Comparison of ENCODE assay signal across 8 mouse cellular contexts in genomic region chr10:128082477-128082808, GRCm38 (mm10). TPM values are rescaled to one million over a fixed set of nuclear protein-coding genes. Genes with fewer than 3 reads are reported as not detected.
A peak's percentile ranks its signal among the peaks of the same experiment; 100 is the strongest.
DNase-seq lines count a peak whose midpoint lies in the region; ATAC-seq and TF ChIP-seq lines count a peak whose summit lies in the region.

No protein-coding gene starts in this region.

- no peak for TF ChIP-seq CTCF in liver, postnatal 0 days (IDR thresholded peaks at IDR 0.05; ENCODE audit: low read depth)

- no peak for DNase-seq in heart, postnatal 36 days
- DNase-seq in ES-E14 (ENCODE audit: low read depth, low spot score) = no peak
- DNase-seq in liver, postnatal 0 days = no peak
- DNase-seq in ovary, postnatal 10 days (ENCODE audit: low spot score) = no peak
- no peak for DNase-seq in adrenal gland, adult 2 months
- DNase-seq in left cerebral cortex, postnatal 10 days (ENCODE audit: extremely low spot score in 1 of 2, low spot score in 2 of 2) = no peak

- H3K4me2 ChIP-seq in heart, embryonic 14.5 days (ENCODE audit: low read length) = peak overlapping the region; percentile 69
- peak overlapping the region; percentile 63 for H3K4me2 ChIP-seq in forebrain, embryonic 15.5 days (replicated peaks)
- H3K4me2 ChIP-seq in liver, postnatal 0 days (ENCODE audit: low read depth, low read length) = peak overlapping the region; percentile 94

- TF ChIP-seq EP300 in liver, postnatal 0 days (IDR thresholded peaks at IDR 0.05; ENCODE audit: low read depth) = no peak

- H3K27ac ChIP-seq in heart, embryonic 14.5 days (replicated peaks in 1 of 2; ENCODE audit: control insufficient read depth in 1 of 2, insufficient read depth in 1 of 2, low read depth in 2 of 2, low read length in 2 of 2) = peak overlapping the region; percentile 90 to 96
- H3K27ac ChIP-seq in ES-E14 (ENCODE audit: insufficient read depth, low read depth, low read length, poor library complexity, severe bottlenecking) = no peak overlapping the region; the same call in 1 of the 2 replicates
- H3K27ac ChIP-seq in forebrain, embryonic 15.5 days (replicated peaks) = peak overlapping the region; percentile 80
- peak overlapping the region; percentile 89 for H3K27ac ChIP-seq in liver, postnatal 0 days (ENCODE audit: low read depth)

- peak overlapping the region; percentile 88 for H3K9ac ChIP-seq in heart, embryonic 14.5 days (ENCODE audit: low read length)
- H3K9ac ChIP-seq in ES-E14 (ENCODE audit: insufficient read depth, low read depth, low read length, poor library complexity, severe bottlenecking) = peak overlapping the region; percentile 87
- H3K9ac ChIP-seq in forebrain, embryonic 15.5 days (replicated peaks) = peak overlapping the region; percentile 82
- H3K9ac ChIP-seq in liver, postnatal 0 days (replicated peaks) = peak overlapping the region; percentile 76

- H3K9me3 ChIP-seq in heart, embryonic 14.5 days (ENCODE audit: control insufficient read depth, low read length) = no peaks in the 10 kb centered on the region
- H3K9me3 ChIP-seq in ES-E14 (ENCODE audit: control insufficient read depth, insufficient read depth, low read depth, low read length) = no peaks in the 10 kb centered on the region
- no peaks in the 10 kb centered on the region for H3K9me3 ChIP-seq in forebrain, embryonic 15.5 days
- H3K9me3 ChIP-seq in liver, postnatal 0 days (ENCODE audit: low read length) = no peaks in the 10 kb centered on the region

- ATAC-seq in heart, embryonic 14.5 days (ENCODE audit: insufficient number of reproducible peaks, insufficient read depth, low FRiP score, low read depth) = no peak
- ATAC-seq in forebrain, embryonic 15.5 days (replicated peaks) = no peak
- ATAC-seq in liver, postnatal 0 days = no peak

- H3K4me1 ChIP-seq in heart, embryonic 14.5 days (ENCODE audit: control insufficient read depth in 2 of 2, insufficient read depth in 2 of 2, low read length in 2 of 2) = peaks cover 7 to 26% of the 10 kb centered on the region in 2 experiments
- H3K4me1 ChIP-seq in ES-E14 (ENCODE audit: control insufficient read depth in 2 of 2, insufficient read depth in 2 of 2, low read length in 2 of 2, poor library complexity in 1 of 2) = peaks cover 2 to 3% of the 10 kb centered on the region in 2 experiments; a peak in 3 of 4 replicates
- peaks cover 22% of the 10 kb centered on the region for H3K4me1 ChIP-seq in forebrain, embryonic 15.5 days
- peaks cover 15% of the 10 kb centered on the region for H3K4me1 ChIP-seq in liver, postnatal 0 days (ENCODE audit: insufficient read depth)

- in situ Hi-C loops in ES-E14 (cut with MboI; ENCODE audit: low sequenced_read_pairs in 2 of 2, unreplicated experiment in 2 of 2) = no loop called here

- WGBS in heart, embryonic 14.5 days = 5% methylated on average over 9 of the region's 9 CpGs
- WGBS in forebrain, embryonic 15.5 days = 15% methylated on average over 9 of the region's 9 CpGs
- 2% methylated on average over 9 of the region's 9 CpGs for WGBS in liver, postnatal 0 days (ENCODE audit: insufficient replicate concordance)

- H3K27me3 ChIP-seq in heart, embryonic 14.5 days (ENCODE audit: control insufficient read depth, insufficient read depth, low read length) = no peaks in the 10 kb centered on the region
- H3K27me3 ChIP-seq in forebrain, embryonic 15.5 days = no peaks in the 10 kb centered on the region
- no peaks in the 10 kb centered on the region for H3K27me3 ChIP-seq in liver, postnatal 0 days (ENCODE audit: insufficient read depth, low read length)

- peaks cover 44% of the 10 kb centered on the region for H3K36me3 ChIP-seq in heart, embryonic 14.5 days (ENCODE audit: control insufficient read depth, insufficient read depth, low read length)
- H3K36me3 ChIP-seq in ES-E14 (ENCODE audit: control insufficient read depth, insufficient read depth, low read length, poor library complexity, severe bottlenecking) = peaks cover 31% of the 10 kb centered on the region
- H3K36me3 ChIP-seq in forebrain, embryonic 15.5 days = peaks cover 33% of the 10 kb centered on the region
- peaks cover 26% of the 10 kb centered on the region for H3K36me3 ChIP-seq in liver, postnatal 0 days (replicated peaks; ENCODE audit: insufficient read depth, low read length)

- intact Hi-C loops in heart, postnatal 36 days (cut with DNase I) = loop anchor here (2.0 kb wide), 1 partner anchor 48 kb away; the partner anchor contains the start of gene Naca
- intact Hi-C loops in left cerebral cortex, postnatal 10 days (cut with DNase I) = no loop called here

- H3K4me3 ChIP-seq in heart, embryonic 14.5 days (ENCODE audit: control insufficient read depth in 1 of 2, insufficient read depth in 1 of 2, low read depth in 1 of 2, low read length in 2 of 2) = peak overlapping the region; percentile 59 to 70
- H3K4me3 ChIP-seq in ES-E14 (ENCODE audit: insufficient read depth in 1 of 2, low read depth in 1 of 2, low read length in 2 of 2, poor library complexity in 1 of 2, severe bottlenecking in 1 of 2) = peak overlapping the region; percentile 76 to 80
- H3K4me3 ChIP-seq in forebrain, embryonic 15.5 days = peak overlapping the region; percentile 95
- H3K4me3 ChIP-seq in liver, postnatal 0 days (ENCODE audit: low read depth, low read length) = peak overlapping the region; percentile 80

TF ChIP-seq in ES-E14, 5 proteins besides CTCF, POLR2A, EP300 and RAD21:
- TF ChIP-seq CHD2 (IDR thresholded peaks at IDR 0.05; ENCODE audit: low read depth, low read length) = no peak
- TF ChIP-seq MAFK (IDR thresholded peaks at IDR 0.05; ENCODE audit: insufficient read depth, low read depth, low read length) = no peak
- TF ChIP-seq ZC3H11A (IDR thresholded peaks at IDR 0.05; ENCODE audit: borderline replicate concordance, low read depth, low read length) = no peak
- TF ChIP-seq ZNF384 (IDR thresholded peaks at IDR 0.05; ENCODE audit: low read depth, low read length) = no peak; the same call in 1 of the 2 replicates
- TF ChIP-seq HCFC1 (IDR thresholded peaks at IDR 0.05; ENCODE audit: borderline replicate concordance, insufficient read depth, low read length) = no peak

RNA-seq across cellular contexts. Expression of gene Atp5b, which starts 0.6 kb away (rescaled TPM):
- 6,412 and 6,474 TPM in 2 replicates for polyA plus RNA-seq in heart, embryonic 14.5 days (2014; fragmentation: Nextera tagmentation; extraction: Ambion mirVana)
- total RNA-seq in heart, postnatal 36 days (2021) = 1,000 to 10,000 TPM; 9,026 to 9,193 TPM
- total RNA-seq in ES-E14 (2012; rRNA removed) = 1,760 and 2,075 TPM in 2 replicates
- 2,026 and 2,088 TPM in 2 replicates for polyA plus RNA-seq in forebrain, embryonic 15.5 days (2015; fragmentation: Nextera tagmentation; extraction: Ambion mirVana)
- polyA plus RNA-seq in liver, postnatal 0 days (2015; fragmentation: Nextera tagmentation; extraction: Ambion mirVana) = 1,808 and 1,865 TPM in 2 replicates
- total RNA-seq in adrenal gland, adult 2 months (2021) = 1,000 to 10,000 TPM; 2,694 to 3,346 TPM
- polyA plus RNA-seq in adrenal gland, adult 2 months (2012; rRNA removed) = 7,039 and 9,498 TPM in 2 replicates
- total RNA-seq in left cerebral cortex, postnatal 10 days (2021) = 1,000 to 10,000 TPM; 1,572 to 1,686 TPM

RNA-seq across cellular contexts. Expression of gene Baz2a, which starts 8.9 kb away (rescaled TPM):
- 13.3 and 17.2 TPM in 2 replicates for polyA plus RNA-seq in heart, embryonic 14.5 days (2014; fragmentation: Nextera tagmentation; extraction: Ambion mirVana)
- total RNA-seq in heart, postnatal 36 days (2021) = 10 to 100 TPM; 23.8 TPM
- total RNA-seq in ES-E14 (2012; rRNA removed) = 42.8 and 59.9 TPM in 2 replicates
- polyA plus RNA-seq in forebrain, embryonic 15.5 days (2015; fragmentation: Nextera tagmentation; extraction: Ambion mirVana) = 9.1 and 9.8 TPM in 2 replicates
- polyA plus RNA-seq in liver, postnatal 0 days (2015; fragmentation: Nextera tagmentation; extraction: Ambion mirVana) = 4.3 and 5.4 TPM in 2 replicates
- 10 to 100 TPM; 40.8 to 49.6 TPM for total RNA-seq in adrenal gland, adult 2 months (2021)
- polyA plus RNA-seq in adrenal gland, adult 2 months (2012; rRNA removed) = 24.5 and 31.6 TPM in 2 replicates
- total RNA-seq in left cerebral cortex, postnatal 10 days (2021) = 10 to 100 TPM; 29.5 to 31.3 TPM

RNA-seq across cellular contexts. Expression of gene Ptges3, which starts 23.7 kb away (rescaled TPM):
- polyA plus RNA-seq in heart, embryonic 14.5 days (2014; fragmentation: Nextera tagmentation; extraction: Ambion mirVana) = 280 and 290 TPM in 2 replicates
- 10 to 100 TPM; 80.7 to 90.5 TPM for total RNA-seq in heart, postnatal 36 days (2021)
- total RNA-seq in ES-E14 (2012; rRNA removed) = 125 and 240 TPM in 2 replicates
- polyA plus RNA-seq in forebrain, embryonic 15.5 days (2015; fragmentation: Nextera tagmentation; extraction: Ambion mirVana) = 430 and 444 TPM in 2 replicates
- polyA plus RNA-seq in liver, postnatal 0 days (2015; fragmentation: Nextera tagmentation; extraction: Ambion mirVana) = 193 and 194 TPM in 2 replicates
- total RNA-seq in adrenal gland, adult 2 months (2021) = 100 to 1,000 TPM; 179 to 195 TPM
- polyA plus RNA-seq in adrenal gland, adult 2 months (2012; rRNA removed) = 124 and 151 TPM in 2 replicates
- total RNA-seq in left cerebral cortex, postnatal 10 days (2021) = 100 to 1,000 TPM; 149 to 156 TPM

RNA-seq across cellular contexts. Expression of gene Naca, which starts 47.1 kb away (rescaled TPM):
- 540 and 614 TPM in 2 replicates for polyA plus RNA-seq in heart, embryonic 14.5 days (2014; fragmentation: Nextera tagmentation; extraction: Ambion mirVana)
- total RNA-seq in heart, postnatal 36 days (2021) = 100 to 1,000 TPM; 542 to 584 TPM
- 746 and 1,114 TPM in 2 replicates for total RNA-seq in ES-E14 (2012; rRNA removed)
- 599 and 612 TPM in 2 replicates for polyA plus RNA-seq in forebrain, embryonic 15.5 days (2015; fragmentation: Nextera tagmentation; extraction: Ambion mirVana)
- polyA plus RNA-seq in liver, postnatal 0 days (2015; fragmentation: Nextera tagmentation; extraction: Ambion mirVana) = 384 and 394 TPM in 2 replicates
- 100 to 1,000 TPM; 607 to 630 TPM for total RNA-seq in adrenal gland, adult 2 months (2021)
- 178 and 209 TPM in 2 replicates for polyA plus RNA-seq in adrenal gland, adult 2 months (2012; rRNA removed)
- total RNA-seq in left cerebral cortex, postnatal 10 days (2021) = 100 to 1,000 TPM; 351 to 355 TPM
